Mouse (Mus musculus): ENCODE results near the gene Kcnma1.

The Kcnma1 gene

DNA sequence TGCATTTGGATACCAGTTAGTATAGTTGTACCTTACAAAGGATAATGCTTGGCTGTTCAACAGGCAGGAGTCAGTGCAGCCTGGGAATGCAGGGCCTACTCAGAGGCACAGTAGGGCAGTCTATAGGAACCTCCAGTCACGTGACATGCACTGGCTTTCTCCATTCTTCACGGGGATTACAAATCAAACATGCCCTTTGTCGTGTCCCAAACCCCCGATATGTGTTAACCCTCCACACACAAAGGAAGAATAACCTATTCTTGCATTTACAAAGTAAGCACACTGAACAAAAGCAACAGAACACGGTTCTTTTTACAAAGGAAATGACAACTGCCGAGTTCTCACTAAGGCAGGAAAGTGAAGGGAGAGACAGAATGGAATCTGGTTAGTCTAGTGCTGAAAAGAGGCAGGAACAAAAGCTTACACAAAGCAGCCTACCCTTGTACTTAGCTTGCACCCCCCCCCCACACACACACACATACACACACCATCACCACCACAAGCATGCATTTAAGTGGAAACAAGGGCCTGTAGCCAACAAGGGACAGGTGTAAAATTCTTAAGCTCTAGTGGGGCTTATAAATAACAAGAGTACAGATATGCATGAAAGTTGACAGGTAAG is 421.4 kb downstream of the Kcnma1 start:
- DNase-seq (ENCODE audit: low spot score): peak; percentile 55

DNA sequence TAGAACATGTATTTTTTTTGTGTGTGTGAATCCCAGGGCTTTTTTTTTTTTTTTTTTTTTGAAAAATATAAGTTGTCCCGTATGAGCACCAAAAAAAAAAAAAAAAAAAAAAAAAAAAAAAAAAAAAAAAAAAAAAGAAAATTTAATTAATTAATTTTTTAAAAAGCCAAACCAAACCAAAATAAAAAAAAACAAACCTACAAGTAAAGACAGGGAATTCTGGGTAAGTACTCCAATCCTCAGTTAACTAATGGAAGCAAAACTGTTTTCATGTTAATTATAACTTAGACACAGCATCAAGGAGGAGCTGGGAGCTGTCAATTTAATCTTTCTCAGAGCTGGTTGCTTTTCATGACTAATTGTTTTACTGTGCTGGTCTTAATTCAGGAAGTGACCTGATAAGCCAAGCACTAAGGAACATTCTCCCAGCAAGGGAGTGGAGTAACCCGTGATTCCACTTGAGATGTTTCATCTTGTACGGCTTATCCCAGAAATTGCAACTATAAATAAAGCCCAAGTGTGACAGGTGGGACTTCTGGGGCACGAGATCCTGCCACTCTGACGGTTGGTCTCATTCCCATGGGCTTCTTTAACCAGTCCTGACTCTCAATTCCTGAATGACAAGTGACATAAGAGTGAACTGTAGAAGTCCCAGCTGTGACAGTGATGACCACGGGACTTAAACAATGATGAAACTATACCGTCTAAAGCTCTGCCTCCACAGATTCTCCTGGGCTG is 424.4 kb downstream of the Kcnma1 start:
- no peak for DNase-seq (ENCODE audit: low spot score)

DNA sequence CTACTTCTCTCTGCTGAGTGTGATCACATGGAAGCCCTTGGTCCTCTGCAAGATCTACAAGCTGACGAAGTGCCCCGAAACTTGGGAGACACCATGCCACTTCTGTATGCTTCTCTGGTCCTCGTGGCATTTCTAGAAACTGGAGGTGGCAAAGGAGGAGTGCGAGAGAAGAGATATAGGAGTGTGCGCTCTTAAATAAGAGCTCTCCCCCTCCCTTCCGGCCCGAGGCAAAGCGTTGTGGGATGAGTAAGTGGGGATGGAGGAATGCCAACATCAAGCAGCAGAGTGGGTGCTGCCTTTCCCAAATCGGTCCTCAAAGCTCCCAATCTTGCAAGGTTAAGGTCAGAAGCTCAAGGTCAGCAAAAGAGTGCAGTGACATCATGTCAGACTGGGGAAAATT is 426.8 kb downstream of the Kcnma1 start:
- DNase-seq (ENCODE audit: low spot score): no peak

DNA sequence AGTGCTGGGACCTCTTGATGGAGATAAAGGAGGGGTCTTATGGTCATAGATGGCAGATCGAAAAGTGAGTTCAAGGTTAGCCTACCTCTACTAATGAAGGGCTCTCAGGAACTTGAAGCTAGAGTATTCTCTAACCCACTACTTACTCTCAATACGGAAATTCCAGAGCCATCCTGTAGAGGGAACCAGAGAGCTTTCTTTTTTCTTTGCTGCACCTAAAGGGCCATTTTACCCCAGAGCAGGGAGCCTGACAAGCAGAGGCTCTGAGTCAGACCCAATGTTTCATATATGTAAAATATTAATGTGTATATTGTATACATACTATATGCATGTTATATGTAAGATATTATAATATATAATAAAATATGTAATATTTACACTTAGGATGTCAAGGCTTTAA is 431.1 kb downstream of the Kcnma1 start:
- DNase-seq (ENCODE audit: low spot score): peak; percentile 54

DNA sequence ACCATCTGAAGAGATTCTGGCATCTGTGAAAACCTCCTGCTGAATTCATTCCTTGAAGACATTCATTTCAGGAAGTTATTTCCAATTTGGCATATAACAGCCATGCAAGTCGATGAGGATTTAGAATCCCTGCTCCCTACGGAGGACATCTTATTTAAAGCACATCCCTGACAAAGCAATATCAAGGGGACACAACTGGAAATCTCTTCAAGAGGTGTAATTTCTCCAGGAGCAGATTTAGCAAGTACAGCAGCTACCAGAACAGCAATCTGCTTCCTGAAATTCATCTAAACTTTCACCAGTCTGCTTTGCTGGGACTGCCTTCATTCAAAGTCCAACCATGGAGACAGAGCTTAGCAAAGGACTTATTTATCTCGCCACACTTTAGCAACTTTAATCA is 433.0 kb downstream of the Kcnma1 start:
- no peak for DNase-seq (ENCODE audit: low spot score)

DNA sequence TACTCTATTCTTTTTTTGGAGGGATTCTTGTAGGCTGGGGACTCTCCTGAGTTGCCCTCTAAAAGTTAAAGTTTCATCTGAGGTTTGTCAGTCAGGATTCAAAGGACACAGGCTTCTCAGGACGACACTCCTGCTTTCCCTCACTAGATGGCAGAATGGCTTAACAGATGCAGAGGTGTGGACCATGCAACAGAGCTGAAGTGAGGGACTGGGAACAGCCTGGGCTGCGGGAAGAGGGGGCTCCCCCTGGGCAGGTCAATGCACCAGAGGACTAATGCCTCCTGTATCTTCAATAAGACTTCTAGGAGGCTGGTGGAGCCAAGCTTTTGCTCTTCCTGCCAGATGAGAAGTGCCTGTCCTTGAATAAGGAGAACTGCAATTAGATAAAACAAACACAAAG is 438.3 kb downstream of the Kcnma1 start:
- DNase-seq (ENCODE audit: low spot score): peak; percentile 75

DNA sequence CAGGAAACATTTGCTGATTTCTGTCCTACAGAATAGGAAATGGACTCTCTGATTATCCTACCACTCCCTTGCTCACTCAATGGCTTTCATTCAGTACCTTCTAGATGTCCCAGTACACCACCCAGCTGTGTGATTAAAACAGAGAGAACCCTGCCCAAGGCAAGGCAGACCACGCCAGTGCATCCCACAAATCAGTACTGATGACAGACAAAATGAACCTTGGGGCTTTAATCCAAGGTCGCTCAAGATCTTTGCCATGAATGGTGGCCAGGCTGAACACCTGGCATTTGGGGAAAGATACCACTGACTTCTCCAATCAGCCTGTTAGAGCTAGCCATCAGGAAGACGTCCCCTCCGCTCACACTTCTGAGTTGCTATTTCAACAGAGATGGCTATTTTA is 440.2 kb downstream of the Kcnma1 start:
- no peak for DNase-seq (ENCODE audit: low spot score)

DNA sequence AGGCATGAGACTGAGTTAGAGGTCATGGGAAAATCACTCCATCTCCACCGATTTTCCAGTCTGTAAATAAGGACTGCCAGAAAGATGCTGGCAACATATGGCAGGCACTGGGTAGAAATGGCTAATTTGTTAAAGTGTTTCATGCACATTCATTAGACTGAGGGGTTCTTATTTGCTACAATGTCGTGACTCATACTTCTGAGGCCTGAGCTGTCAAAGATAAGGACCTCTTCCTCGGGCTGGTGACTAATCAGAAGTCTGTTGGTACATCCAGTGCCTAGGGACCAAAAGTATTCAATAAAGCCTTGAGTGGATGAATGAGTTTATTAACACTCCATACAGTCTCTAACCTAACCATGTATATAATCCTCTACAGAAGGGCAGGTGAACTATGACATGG is 440.9 kb downstream of the Kcnma1 start:
- no peak for DNase-seq (ENCODE audit: low spot score)

DNA sequence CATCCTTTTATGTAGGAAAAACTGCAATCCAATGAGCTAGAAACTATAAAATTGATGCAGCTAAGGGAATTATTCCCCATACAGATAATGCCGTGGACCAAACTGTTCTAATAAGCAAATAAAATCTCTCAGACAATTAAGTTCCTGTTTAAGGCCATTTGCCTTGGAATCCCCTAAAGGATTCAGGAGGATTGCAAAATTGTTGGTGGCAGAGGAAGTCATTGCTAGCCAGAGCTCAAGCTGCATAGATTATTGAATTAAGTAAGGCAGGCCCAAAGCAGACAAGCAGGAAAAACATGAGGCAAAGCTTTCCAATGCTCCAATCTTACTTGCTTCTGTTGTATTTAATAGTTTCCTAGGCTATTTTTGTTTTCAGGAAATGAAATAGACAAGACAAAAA is 441.5 kb downstream of the Kcnma1 start:
- DNase-seq (ENCODE audit: low spot score): no peak

DNA sequence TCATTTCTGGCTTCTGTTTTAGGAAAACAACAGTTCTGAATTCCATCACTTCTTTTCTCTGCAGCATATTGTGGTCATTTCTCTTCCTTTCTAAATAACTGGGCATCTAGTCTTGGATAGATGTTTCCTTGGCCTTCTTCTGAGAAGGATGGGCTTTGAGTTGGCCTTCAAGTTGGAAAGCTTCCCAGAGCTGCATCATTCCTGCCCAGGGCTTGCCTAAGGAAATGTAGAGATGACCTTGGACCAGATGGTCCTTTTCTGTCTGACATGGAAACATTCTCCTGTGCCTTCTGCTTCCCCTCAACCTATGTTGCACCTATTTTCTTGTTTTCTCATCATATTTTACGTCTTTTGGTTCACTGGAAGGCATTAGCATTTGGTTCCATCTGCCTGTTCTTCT is 444.0 kb downstream of the Kcnma1 start:
- no peak for DNase-seq (ENCODE audit: low spot score)

DNA sequence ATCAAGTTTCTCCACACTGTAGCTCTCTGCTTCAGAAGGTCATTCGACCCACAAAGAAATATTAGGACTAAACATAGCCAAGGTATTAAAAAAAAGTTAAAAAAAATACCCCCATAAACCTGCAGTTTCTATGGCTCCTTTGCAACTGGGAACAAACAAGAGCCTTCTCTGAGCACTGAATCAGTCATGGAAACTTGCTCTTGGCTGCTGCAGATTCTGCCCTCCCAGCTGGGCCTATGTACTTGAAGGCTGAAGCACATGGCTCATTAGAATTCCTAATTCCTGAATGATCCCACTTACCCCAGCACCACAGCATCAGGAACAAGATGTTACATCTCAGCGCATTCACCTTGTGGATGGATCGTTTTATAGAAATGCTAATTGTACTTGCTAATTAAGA is 448.4 kb downstream of the Kcnma1 start:
- no peak for DNase-seq (ENCODE audit: low spot score)

DNA sequence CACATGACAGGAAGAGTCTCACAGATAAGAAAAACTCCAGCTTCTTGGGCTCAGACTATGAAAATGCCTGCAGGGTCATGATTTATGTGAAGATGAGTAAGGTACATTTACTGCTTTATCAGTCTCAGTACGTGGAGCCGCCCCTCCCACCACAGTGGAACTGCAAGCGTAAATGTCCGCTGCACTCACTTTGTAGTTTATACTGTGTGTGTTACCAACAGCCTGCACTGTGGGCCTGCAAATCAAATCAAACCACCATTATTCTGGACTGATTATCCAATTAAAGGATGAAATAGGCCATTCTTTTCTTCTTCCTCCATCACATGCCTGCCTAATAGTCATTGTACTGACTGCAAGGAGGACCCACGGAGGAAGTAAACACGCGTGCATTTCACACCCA is 449.8 kb downstream of the Kcnma1 start:
- DNase-seq (ENCODE audit: low spot score): no peak

DNA sequence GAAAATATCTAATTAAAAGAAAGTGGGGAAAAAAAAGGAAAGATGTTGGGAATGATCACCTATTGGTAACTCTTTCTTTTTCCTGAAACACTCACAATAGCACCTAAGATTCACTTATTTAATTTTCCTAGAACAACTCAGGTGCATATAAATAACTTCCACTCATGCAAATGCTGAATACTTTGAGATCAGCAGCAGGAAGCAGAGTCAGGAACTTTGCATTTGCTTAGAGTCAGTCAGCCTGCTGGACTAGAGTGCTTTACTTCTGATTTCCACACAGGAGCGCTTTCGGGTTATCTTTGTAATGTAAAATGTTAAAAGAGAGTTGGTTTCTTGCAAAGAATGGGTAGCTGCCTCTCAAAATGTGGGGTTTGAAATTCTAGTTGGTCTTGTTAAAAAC is 451.1 kb downstream of the Kcnma1 start:
- DNase-seq (ENCODE audit: low spot score): no peak

DNA sequence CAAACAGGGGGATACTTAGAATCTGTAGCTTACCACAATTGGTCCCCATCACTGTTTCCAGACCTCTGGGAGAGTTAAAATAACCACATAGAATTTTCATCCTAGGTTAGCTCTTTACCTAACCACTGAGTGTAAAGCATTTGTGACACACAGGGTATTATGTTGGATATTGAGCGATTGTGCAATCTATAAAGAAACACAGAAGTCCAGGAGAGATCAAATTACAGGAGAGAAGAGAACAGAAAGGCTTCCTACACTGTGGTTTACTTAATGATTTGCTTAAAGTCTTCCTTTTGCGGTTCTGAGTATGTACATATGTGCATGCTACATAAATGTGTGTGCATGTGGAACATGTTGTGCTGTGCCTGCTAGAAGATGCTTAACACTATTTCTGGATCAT is 458.6 kb downstream of the Kcnma1 start:
- DNase-seq (ENCODE audit: low spot score): no peak

DNA sequence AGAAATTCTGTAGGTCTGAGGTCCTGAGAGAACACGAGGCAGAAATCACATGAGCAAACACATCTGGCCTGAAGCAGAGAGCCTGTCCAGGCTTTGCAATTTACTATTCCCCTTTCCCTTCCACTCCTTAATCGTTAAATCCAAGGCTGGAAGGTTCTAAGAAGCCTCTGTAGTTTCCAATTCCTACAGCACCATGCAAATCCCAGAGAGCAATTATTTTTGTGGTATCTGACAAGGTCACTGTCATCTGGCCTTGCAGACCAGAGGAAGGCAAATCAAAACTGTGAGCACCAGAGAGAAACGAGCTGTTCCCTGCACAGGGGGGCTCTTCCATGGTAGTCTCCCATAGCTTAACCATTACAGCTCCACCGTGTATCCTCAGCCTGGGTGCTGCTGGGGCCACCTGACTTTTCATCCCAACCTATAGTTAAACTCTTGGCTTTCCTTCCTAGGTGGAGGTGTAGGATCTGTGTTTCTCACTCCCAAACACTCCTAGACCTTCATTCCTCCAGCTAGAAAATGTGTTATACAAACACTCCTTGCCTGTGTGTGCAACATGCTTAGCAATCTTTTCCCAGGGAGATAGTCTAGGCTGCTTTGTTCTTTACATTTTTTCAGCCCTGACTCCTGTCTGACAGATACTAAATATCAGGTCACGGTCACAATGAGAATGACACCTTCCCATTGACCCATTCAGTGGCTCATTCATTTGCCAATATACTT is 461.9 kb downstream of the Kcnma1 start:
- no peak for DNase-seq (ENCODE audit: low spot score)

DNA sequence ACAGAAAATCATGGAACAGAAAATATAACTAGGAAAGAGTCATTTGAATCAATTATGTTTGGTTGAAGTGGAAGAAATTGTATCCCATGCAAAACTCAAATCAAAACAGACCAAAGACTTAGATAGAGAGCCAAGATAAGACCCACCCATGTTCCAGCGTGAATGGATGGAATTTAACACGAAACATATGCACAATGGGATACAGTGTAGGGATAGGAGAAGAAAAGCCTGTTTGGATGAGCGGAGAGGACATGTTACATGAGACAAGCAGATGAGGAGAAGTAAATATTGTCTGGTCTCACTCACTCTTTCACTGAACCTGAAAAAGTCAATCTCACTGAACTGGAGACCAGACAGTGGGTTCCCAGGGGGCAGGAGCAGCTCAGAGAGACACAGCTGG is 463.8 kb downstream of the Kcnma1 start:
- no peak for DNase-seq (ENCODE audit: low spot score)

DNA sequence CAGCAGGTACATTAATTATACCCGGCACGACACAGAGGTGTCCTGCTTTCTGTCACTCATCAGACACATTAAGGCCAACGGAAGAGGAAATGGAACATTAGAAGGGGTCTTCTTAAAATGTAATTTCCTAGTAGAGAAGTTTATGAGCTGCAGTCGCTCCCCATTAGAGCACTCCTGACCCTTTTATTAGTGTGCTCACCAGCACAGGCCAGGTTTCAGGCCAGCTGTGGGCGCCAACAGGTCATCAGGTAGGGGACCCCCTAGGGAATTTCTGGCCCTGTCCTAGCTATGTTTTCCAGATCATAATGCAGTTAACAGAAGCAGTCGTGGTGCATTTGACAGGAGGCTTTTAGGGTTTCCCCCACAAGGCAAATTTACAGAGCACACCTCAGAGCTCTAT is 472.2 kb downstream of the Kcnma1 start:
- DNase-seq (ENCODE audit: low spot score): no peak

DNA sequence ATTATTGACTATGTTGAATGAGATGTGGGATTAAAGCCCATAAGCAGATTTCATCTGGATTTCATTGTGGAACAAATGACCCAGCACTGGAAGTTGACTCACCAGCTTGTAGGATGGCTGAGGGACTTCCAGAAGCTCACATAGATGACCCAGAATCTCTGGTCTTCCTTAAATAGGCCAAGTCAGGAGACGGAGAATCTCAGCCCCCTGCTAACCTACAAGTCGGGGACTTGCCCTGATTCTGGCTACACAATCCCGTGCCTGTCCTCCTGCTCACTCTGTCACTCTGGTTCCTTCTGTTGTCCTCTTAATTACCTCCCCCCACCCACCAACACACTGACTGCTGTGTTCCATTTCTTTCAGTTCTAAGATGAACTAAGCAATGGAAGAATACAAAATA is 474.7 kb downstream of the Kcnma1 start:
- DNase-seq (ENCODE audit: low spot score): no peak

DNA sequence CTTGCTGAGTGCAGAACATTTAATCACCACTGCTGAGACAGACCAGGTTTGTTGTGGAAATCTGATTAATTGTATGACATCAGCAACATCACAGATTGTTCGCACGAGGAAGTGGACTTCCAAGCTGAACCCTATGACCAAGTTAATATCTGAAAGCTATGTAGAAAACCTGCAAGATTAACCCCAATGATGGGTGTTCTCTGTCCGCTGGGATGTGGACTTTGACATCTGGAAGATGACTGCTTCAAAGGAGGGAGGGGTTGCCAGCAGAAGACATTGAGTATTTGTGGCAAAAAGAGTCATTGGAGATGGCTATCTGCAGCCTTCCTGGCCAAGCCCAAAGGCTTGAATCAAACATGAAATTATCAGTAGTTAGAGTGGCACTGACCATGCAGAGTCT is 480.9 kb downstream of the Kcnma1 start:
- no peak for DNase-seq (ENCODE audit: low spot score)

DNA sequence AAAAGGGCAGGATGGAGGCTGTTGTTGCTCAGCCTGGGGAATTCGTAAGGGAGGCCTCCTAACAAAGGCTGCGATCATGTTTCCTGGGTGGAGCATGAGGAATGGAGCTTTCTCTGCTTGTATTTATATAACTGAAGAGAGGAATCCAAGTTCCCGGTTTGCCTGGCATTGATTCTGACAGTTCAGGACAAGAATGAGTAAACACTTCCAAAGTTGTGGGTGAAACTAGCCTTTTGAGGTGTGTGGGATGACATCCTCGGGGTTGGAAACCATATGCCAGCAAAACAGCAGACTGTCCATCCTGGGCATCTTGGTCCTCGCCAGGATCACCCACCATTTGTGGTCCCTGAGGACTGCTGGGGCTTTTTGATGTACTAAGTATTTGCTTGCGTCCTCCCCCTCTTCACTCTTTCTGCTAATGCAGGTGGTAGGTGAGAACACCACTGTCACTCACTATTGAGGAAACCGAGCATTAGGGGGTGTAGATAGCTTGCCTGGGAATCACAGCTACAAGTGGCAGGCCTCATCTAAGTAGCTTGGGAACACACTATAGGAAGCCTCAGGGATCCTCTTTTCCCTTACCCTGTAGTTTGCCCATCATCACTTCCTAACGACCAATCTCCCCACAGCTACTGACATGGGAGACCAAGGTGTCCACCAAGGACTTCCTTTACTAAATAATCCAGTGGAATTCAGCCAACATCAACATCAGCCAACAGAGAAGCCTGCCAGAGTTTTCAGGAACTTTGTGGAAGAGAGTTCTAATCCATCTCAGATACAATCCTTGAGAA is 482.4 kb downstream of the Kcnma1 start:
- no peak for DNase-seq (ENCODE audit: low spot score)

DNA sequence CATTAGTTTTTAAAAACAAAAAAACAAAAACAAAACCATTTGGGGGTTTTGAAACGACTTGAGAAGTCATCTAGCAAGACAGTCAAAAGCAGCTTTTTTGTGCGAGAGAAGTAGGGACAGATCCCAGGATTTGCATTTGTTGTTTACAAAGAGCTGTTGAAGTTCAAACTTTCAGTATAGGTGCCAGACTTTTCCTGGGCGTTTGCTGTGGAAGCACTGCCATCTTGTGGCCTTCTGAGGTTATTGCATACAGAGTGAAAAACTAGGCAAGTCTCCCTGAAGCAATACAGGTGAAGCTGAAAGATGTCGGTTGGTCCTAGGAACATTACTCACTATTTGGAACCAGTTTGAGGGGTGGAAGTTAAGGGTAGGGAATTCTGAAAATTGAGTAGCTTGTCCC is 484.6 kb downstream of the Kcnma1 start:
- peak; percentile 67 for DNase-seq (ENCODE audit: low spot score)

DNA sequence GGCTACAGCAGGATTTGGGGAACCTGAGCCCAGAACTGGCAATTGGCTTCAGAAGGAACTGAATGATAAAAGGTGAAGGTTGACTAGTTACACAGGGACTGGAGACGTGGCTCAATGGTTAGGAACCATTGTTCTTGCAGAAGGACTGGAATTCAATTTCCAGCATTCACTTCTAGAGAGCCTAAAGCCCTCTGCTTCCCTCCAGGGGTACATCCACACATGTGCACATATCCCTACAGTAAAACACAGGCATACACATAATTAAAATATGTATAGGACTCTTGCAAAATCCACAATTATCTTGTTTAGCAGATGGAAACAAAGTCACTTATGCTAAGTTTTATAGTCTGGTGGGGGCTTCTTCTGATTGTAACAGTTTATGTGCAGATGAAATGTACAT is 485.1 kb downstream of the Kcnma1 start:
- DNase-seq (ENCODE audit: low spot score): no peak

DNA sequence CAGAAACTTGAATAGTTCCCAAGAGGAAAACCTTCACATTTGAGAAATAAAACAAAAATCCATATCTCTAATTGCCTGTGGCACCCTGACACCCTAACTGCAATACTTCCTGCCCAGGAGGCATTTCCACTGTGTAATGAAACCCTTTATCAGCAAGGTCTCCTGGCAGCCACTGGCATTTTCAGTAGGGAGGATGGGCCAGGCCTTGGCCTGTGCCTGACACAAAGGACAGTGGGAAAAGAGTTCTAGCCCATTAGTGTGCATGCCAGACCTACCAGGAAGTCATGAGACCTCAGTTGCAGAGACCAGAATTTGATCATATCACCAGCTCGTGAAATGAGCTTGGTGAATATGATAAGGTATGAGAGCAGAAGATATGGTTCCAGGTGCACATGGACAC is 488.4 kb downstream of the Kcnma1 start:
- no peak for DNase-seq (ENCODE audit: low spot score)
